Mouse (Mus musculus) left cerebral cortex, adult 2 months (tissue): ENCODE measurements around the gene Trim7. TPM values are rescaled to one million over a fixed set of nuclear protein-coding genes. Genes with fewer than 3 reads are reported as not detected.
"Not testable (repeated sequence)": the region's sequence is repeated elsewhere in the genome, so short reads cannot be mapped to it uniquely, and the experiment has no call there.

Source experiments
- DNase-seq, 2 experiments: peaks; one replicate each; pipeline ENCODE4 v3.0.0; 2021 to 2022; ENCODE audit warnings: low spot score in 2 of 2, mixed read lengths in 1 of 2; ENCODE audit errors: extremely low spot score in 1 of 2
- H3K27ac ChIP-seq: fragments of 200-600 bp; 2 replicates; pipeline ENCODE4 v1.8.1; 2022
- H3K4me3 ChIP-seq: fragments of 200-600 bp; 2 replicates; pipeline ENCODE4 v1.8.1; 2022
- CTCF ChIP-seq: fragments of 200-600 bp; IDR thresholded peaks from 2 replicates; pipeline ENCODE4 v1.8.1; 2022; ENCODE audit warnings: antibody characterized with exemption, mild to moderate bottlenecking, moderate library complexity
- intact Hi-C: fragments of 180-260 bp; cut with DNase I; formaldehyde crosslinking; loops from one replicate; pipeline ENCODE4 v1.15.1; 2025
- total RNA-seq, 2 experiments: library from RNA; stranded (reverse); gene quantifications; 2 replicates each; pipeline ENCODE4 v1.2.3; 2021

The Trim7 gene
- total RNA-seq, 2 experiments from 2014 or later = 2.4 to 3.3 TPM

- no peak for DNase-seq
- no peak for TF ChIP-seq CTCF
- no peak overlapping the region for H3K4me3 ChIP-seq
- intact Hi-C loops = no loop called here
- no peak overlapping the region for H3K27ac ChIP-seq
These were observed 37.9 kb downstream of the Trim7 start for GRCm38 (mm10) chr11:48863808-48864207.

GRCm38 (mm10) chr11:48866481-48866880 is 40.5 kb downstream of the Trim7 start:
- Histone ChIP-seq H3K4me3 (no peak overlapping the region), H3K27ac (no peak overlapping the region)
- intact Hi-C loops = no loop called here
- no peak for DNase-seq
- no peak for TF ChIP-seq CTCF

- no peak overlapping the region for H3K27ac ChIP-seq
- H3K4me3 ChIP-seq = peak overlapping the region; percentile 61
- TF ChIP-seq CTCF = no peak
- intact Hi-C loops = loop anchor here (5.0 kb wide), 2 partner anchors 398 to 668 kb away; no protein-coding TSS in a partner anchor
- DNase-seq = no peak
These were observed 43.6 kb downstream of the Trim7 start for GRCm38 (mm10) chr11:48869380-48870110.

GRCm38 (mm10) chr11:48870781-48871180 is 44.8 kb downstream of the Trim7 start:
- intact Hi-C loops = loop anchor here (5.0 kb wide), 2 partner anchors 397 to 667 kb away; no protein-coding TSS in a partner anchor
- TF ChIP-seq CTCF = no peak
- Histone ChIP-seq H3K27ac (peak overlapping the region; percentile 64), H3K4me3 (peak overlapping the region; percentile 61)
- DNase-seq = no peak

- TF ChIP-seq CTCF = no peak
- Histone ChIP-seq H3K4me3 (peak within 1 kb of the TSS; percentile 61), H3K27ac (peak within 1 kb of the TSS; percentile 64)
- intact Hi-C loops = loop anchor here (5.0 kb wide), 2 partner anchors 396 to 666 kb away; no protein-coding TSS in a partner anchor
- peak; percentile 27 to 28 for DNase-seq
These were observed 45.3 kb downstream of the Trim7 start, which contains the start of gene Irgm1 for GRCm38 (mm10) chr11:48871201-48871772. Gene Irgm1, minus strand, starts transcription at chr11:48871683.

- peak overlapping the region; percentile 61 for H3K4me3 ChIP-seq
- peak overlapping the region; percentile 64 for H3K27ac ChIP-seq
- no peak; the same call in 1 of the 2 replicates for TF ChIP-seq CTCF
- no peak for DNase-seq
- intact Hi-C loops = loop anchor here (5.0 kb wide), 2 partner anchors 395 to 665 kb away; no protein-coding TSS in a partner anchor
These were observed 46.0 kb downstream of the Trim7 start for GRCm38 (mm10) chr11:48871817-48872541.

- intact Hi-C loops = loop anchor here (5.0 kb wide), 2 partner anchors 395 to 665 kb away; no protein-coding TSS in a partner anchor
- H3K27ac ChIP-seq = peak overlapping the region; percentile 64
- DNase-seq = no peak
- no peak for TF ChIP-seq CTCF
- no peak overlapping the region for H3K4me3 ChIP-seq
These were observed 46.9 kb downstream of the Trim7 start for GRCm38 (mm10) chr11:48872695-48873300.

- DNase-seq = no peak
- intact Hi-C loops = loop anchor here (1.0 to 5.0 kb wide), 3 partner anchors 230 to 664 kb away; no protein-coding TSS in a partner anchor
- no peak for TF ChIP-seq CTCF
These were observed 47.8 kb downstream of the Trim7 start for GRCm38 (mm10) chr11:48873591-48874290.

GRCm38 (mm10) chr11:48874465-48874864 is 48.5 kb downstream of the Trim7 start:
- intact Hi-C loops = loop anchor here (1.0 to 5.0 kb wide), 3 partner anchors 229 to 663 kb away; no protein-coding TSS in a partner anchor
- Histone ChIP-seq H3K4me3 (no peak overlapping the region), H3K27ac (no peak overlapping the region)
- peak; percentile 52 to 55 for DNase-seq
- peak; percentile 86 for TF ChIP-seq CTCF

More at GRCm38 (mm10) chr11:48873591-48874290, 47.8 kb downstream of the Trim7 start:
- Histone ChIP-seq H3K27ac (no peak overlapping the region), H3K4me3 (no peak overlapping the region)

GRCm38 (mm10) chr11:48875343-48875837 is 49.5 kb downstream of the Trim7 start:
- intact Hi-C loops, DNase-seq, H3K4me3 ChIP-seq, H3K27ac ChIP-seq: not testable (repeated sequence)

- no peak overlapping the region for H3K27ac ChIP-seq
- intact Hi-C loops = no loop called here
- TF ChIP-seq CTCF = no peak; the same call in 1 of the 2 replicates
- DNase-seq = no peak
- H3K4me3 ChIP-seq = no peak overlapping the region
These were observed 50.7 kb downstream of the Trim7 start for GRCm38 (mm10) chr11:48876680-48877079.
